Mouse (Mus musculus): Measurements from ENCODE around the gene Il6ra. TPM values are rescaled to one million over a fixed set of nuclear protein-coding genes. Genes with fewer than 3 reads are reported as not detected.

Gene Il6ra
- polyA plus RNA-seq, 1 experiment: 0.91 TPM

GRCm38 (mm10) chr3:89948021-89948420 is 35.0 kb upstream of the Il6ra start:
- TF ChIP-seq POLR2A (IDR thresholded peaks at IDR 0.05; ENCODE audit: insufficient read length, low read depth) (no peak), MYOG (IDR thresholded peaks at IDR 0.05; ENCODE audit: control insufficient read depth in 1 of 3, insufficient read depth in 1 of 3, insufficient read length in 2 of 3, low read depth in 2 of 3) (no peak), POLR2AphosphoS2 (IDR thresholded peaks at IDR 0.05; ENCODE audit: insufficient read length, low read depth) (no peak), TCF12 (IDR thresholded peaks at IDR 0.05; ENCODE audit: insufficient read depth, poor library complexity, severe bottlenecking) (no peak), SRF (IDR thresholded peaks at IDR 0.05; ENCODE audit: control insufficient read depth, insufficient read length, low read depth) (no peak), CEBPB (IDR thresholded peaks at IDR 0.05; ENCODE audit: insufficient read depth, poor library complexity, severe bottlenecking) (no peak), USF1 (IDR thresholded peaks at IDR 0.05; ENCODE audit: low read depth) (no peak), MYOD1 (IDR thresholded peaks at IDR 0.05; ENCODE audit: control insufficient read depth in 1 of 3, insufficient read length in 2 of 3, low read depth in 2 of 3) (no peak), TCF3 (IDR thresholded peaks at IDR 0.05; ENCODE audit: insufficient read length, low read depth) (no peak), MAX (IDR thresholded peaks at IDR 0.05; ENCODE audit: low read depth) (no peak), REST (IDR thresholded peaks at IDR 0.05; ENCODE audit: insufficient read depth, insufficient read length) (no peak), E2F4 (IDR thresholded peaks at IDR 0.05; ENCODE audit: insufficient read depth) (no peak)
- Histone ChIP-seq H3K4me2 (ENCODE audit: low read depth) (no peak overlapping the region), H3ac (ENCODE audit: control insufficient read depth, insufficient read length) (no peak overlapping the region), H3K4me3 (no peak overlapping the region), H3K79me2 (ENCODE audit: control insufficient read depth, insufficient read depth) (no peaks in the 10 kb centered on the region), H3K36me3 (ENCODE audit: control insufficient read depth, insufficient read depth) (peaks cover 62% of the 10 kb centered on the region), H3K27me3 (ENCODE audit: control insufficient read depth, insufficient read depth, insufficient read length) (no peaks in the 10 kb centered on the region)

DNA sequence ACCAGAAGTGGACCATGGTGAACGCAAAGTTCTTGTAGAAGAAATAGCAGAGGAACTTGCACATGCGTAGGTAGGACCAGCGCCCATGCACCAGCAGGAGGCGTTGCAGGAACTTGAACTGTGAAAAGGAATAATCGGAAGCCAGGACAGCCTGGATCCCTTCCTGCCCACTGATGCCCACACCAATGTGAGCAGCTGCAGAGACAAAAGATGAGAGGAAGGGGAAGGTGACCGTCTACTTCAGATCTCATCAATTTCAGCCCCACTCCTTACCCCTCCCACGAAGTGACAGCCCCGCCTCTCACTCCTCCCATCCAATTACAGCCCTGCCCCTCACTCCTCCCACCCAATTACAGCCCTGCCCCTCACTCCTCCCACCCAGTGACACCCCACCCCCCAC is 32.0 kb upstream of the Il6ra start:
- Histone ChIP-seq H3ac (ENCODE audit: control insufficient read depth, insufficient read length) (no peak overlapping the region), H3K36me3 (ENCODE audit: control insufficient read depth, insufficient read depth) (peaks cover 63% of the 10 kb centered on the region), H3K79me2 (ENCODE audit: control insufficient read depth, insufficient read depth) (no peaks in the 10 kb centered on the region), H3K4me3 (no peak overlapping the region), H3K4me2 (ENCODE audit: low read depth) (no peak overlapping the region), H3K27me3 (ENCODE audit: control insufficient read depth, insufficient read depth, insufficient read length) (no peaks in the 10 kb centered on the region)
- no peak for TF ChIP-seq SRF (IDR thresholded peaks at IDR 0.05; ENCODE audit: control insufficient read depth, insufficient read length, low read depth)
- TF ChIP-seq MAX (IDR thresholded peaks at IDR 0.05; ENCODE audit: low read depth): no peak
- TF ChIP-seq CEBPB (IDR thresholded peaks at IDR 0.05; ENCODE audit: insufficient read depth, poor library complexity, severe bottlenecking): no peak
- no peak for TF ChIP-seq TCF3 (IDR thresholded peaks at IDR 0.05; ENCODE audit: insufficient read length, low read depth)
- no peak for TF ChIP-seq USF1 (IDR thresholded peaks at IDR 0.05; ENCODE audit: low read depth)
- no peak for TF ChIP-seq REST (IDR thresholded peaks at IDR 0.05; ENCODE audit: insufficient read depth, insufficient read length)
- TF ChIP-seq POLR2A (IDR thresholded peaks at IDR 0.05; ENCODE audit: insufficient read length, low read depth): no peak
- no peak for TF ChIP-seq TCF12 (IDR thresholded peaks at IDR 0.05; ENCODE audit: insufficient read depth, poor library complexity, severe bottlenecking)
- no peak for TF ChIP-seq MYOG (IDR thresholded peaks at IDR 0.05; ENCODE audit: control insufficient read depth in 1 of 3, insufficient read depth in 1 of 3, insufficient read length in 2 of 3, low read depth in 2 of 3)
- no peak for TF ChIP-seq E2F4 (IDR thresholded peaks at IDR 0.05; ENCODE audit: insufficient read depth)
- TF ChIP-seq POLR2AphosphoS2 (IDR thresholded peaks at IDR 0.05; ENCODE audit: insufficient read length, low read depth): no peak
- no peak for TF ChIP-seq MYOD1 (IDR thresholded peaks at IDR 0.05; ENCODE audit: control insufficient read depth in 1 of 3, insufficient read length in 2 of 3, low read depth in 2 of 3)

GRCm38 (mm10) chr3:89942894-89943293 is 29.9 kb upstream of the Il6ra start:
- no peak for TF ChIP-seq CEBPB (IDR thresholded peaks at IDR 0.05; ENCODE audit: insufficient read depth, poor library complexity, severe bottlenecking)
- TF ChIP-seq TCF3 (IDR thresholded peaks at IDR 0.05; ENCODE audit: insufficient read length, low read depth): no peak
- TF ChIP-seq TCF12 (IDR thresholded peaks at IDR 0.05; ENCODE audit: insufficient read depth, poor library complexity, severe bottlenecking): no peak
- TF ChIP-seq MAX (IDR thresholded peaks at IDR 0.05; ENCODE audit: low read depth): no peak
- no peak for TF ChIP-seq REST (IDR thresholded peaks at IDR 0.05; ENCODE audit: insufficient read depth, insufficient read length)
- TF ChIP-seq MYOG (IDR thresholded peaks at IDR 0.05; ENCODE audit: control insufficient read depth in 1 of 3, insufficient read depth in 1 of 3, insufficient read length in 2 of 3, low read depth in 2 of 3): no peak
- no peak for TF ChIP-seq USF1 (IDR thresholded peaks at IDR 0.05; ENCODE audit: low read depth)
- TF ChIP-seq MYOD1 (IDR thresholded peaks at IDR 0.05; ENCODE audit: control insufficient read depth in 1 of 3, insufficient read length in 2 of 3, low read depth in 2 of 3): no peak
- no peak for TF ChIP-seq POLR2A (IDR thresholded peaks at IDR 0.05; ENCODE audit: insufficient read length, low read depth)
- no peak for TF ChIP-seq POLR2AphosphoS2 (IDR thresholded peaks at IDR 0.05; ENCODE audit: insufficient read length, low read depth)
- no peak for TF ChIP-seq E2F4 (IDR thresholded peaks at IDR 0.05; ENCODE audit: insufficient read depth)
- no peak for TF ChIP-seq SRF (IDR thresholded peaks at IDR 0.05; ENCODE audit: control insufficient read depth, insufficient read length, low read depth)
- peaks cover 49% of the 10 kb centered on the region for H3K36me3 ChIP-seq (ENCODE audit: control insufficient read depth, insufficient read depth)
- H3K27me3 ChIP-seq (ENCODE audit: control insufficient read depth, insufficient read depth, insufficient read length): no peaks in the 10 kb centered on the region
- H3ac ChIP-seq (ENCODE audit: control insufficient read depth, insufficient read length): no peak overlapping the region
- no peaks in the 10 kb centered on the region for H3K79me2 ChIP-seq (ENCODE audit: control insufficient read depth, insufficient read depth)
- no peak overlapping the region for H3K4me2 ChIP-seq (ENCODE audit: low read depth)
- no peak overlapping the region for H3K4me3 ChIP-seq

DNA sequence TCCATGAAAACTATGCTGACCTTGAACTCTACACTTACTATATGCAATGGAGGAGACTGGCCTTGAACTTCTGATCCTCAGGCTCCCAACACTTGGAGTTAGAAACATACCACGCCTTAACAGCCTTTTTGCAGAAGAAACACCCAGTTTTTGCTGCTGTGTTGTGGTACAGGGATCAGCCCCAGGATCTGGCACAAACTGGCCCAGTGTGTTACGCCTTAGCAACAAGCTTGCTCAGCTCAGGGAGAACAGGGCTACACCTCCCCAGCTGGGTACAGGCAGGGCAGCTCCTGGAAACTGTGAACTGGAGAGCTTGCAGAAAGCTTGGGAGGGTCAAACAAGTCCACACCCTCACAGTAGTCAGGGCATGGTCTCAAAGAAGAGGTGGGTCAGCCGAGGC is 23.5 kb upstream of the Il6ra start:
- H3ac ChIP-seq (ENCODE audit: control insufficient read depth, insufficient read length): no peak overlapping the region
- no peak overlapping the region for H3K4me2 ChIP-seq (ENCODE audit: low read depth)
- peaks cover 3% of the 10 kb centered on the region for H3K36me3 ChIP-seq (ENCODE audit: control insufficient read depth, insufficient read depth)
- H3K79me2 ChIP-seq (ENCODE audit: control insufficient read depth, insufficient read depth): no peaks in the 10 kb centered on the region
- no peaks in the 10 kb centered on the region for H3K27me3 ChIP-seq (ENCODE audit: control insufficient read depth, insufficient read depth, insufficient read length)
- H3K4me3 ChIP-seq: no peak overlapping the region
- peak; percentile 15 for TF ChIP-seq POLR2AphosphoS2 (IDR thresholded peaks at IDR 0.05; ENCODE audit: insufficient read length, low read depth)
- no peak for TF ChIP-seq MAX (IDR thresholded peaks at IDR 0.05; ENCODE audit: low read depth)

- TF ChIP-seq TCF3 (IDR thresholded peaks at IDR 0.05; ENCODE audit: insufficient read length, low read depth) (no peak), E2F4 (IDR thresholded peaks at IDR 0.05; ENCODE audit: insufficient read depth) (no peak), TCF12 (IDR thresholded peaks at IDR 0.05; ENCODE audit: insufficient read depth, poor library complexity, severe bottlenecking) (no peak), CEBPB (IDR thresholded peaks at IDR 0.05; ENCODE audit: insufficient read depth, poor library complexity, severe bottlenecking) (no peak), POLR2AphosphoS2 (IDR thresholded peaks at IDR 0.05; ENCODE audit: insufficient read length, low read depth) (no peak), MAX (IDR thresholded peaks at IDR 0.05; ENCODE audit: low read depth) (no peak), MYOD1 (IDR thresholded peaks at IDR 0.05; ENCODE audit: control insufficient read depth in 1 of 3, insufficient read length in 2 of 3, low read depth in 2 of 3) (no peak), USF1 (IDR thresholded peaks at IDR 0.05; ENCODE audit: low read depth) (no peak), MYOG (IDR thresholded peaks at IDR 0.05; ENCODE audit: control insufficient read depth in 1 of 3, insufficient read depth in 1 of 3, insufficient read length in 2 of 3, low read depth in 2 of 3) (no peak), POLR2A (IDR thresholded peaks at IDR 0.05; ENCODE audit: insufficient read length, low read depth) (no peak), SRF (IDR thresholded peaks at IDR 0.05; ENCODE audit: control insufficient read depth, insufficient read length, low read depth) (no peak), REST (IDR thresholded peaks at IDR 0.05; ENCODE audit: insufficient read depth, insufficient read length) (no peak)
These were observed 19.9 kb upstream of the Il6ra start for GRCm38 (mm10) chr3:89932925-89933324.

More at GRCm38 (mm10) chr3:89932925-89933324, 19.9 kb upstream of the Il6ra start:
- Histone ChIP-seq H3K79me2 (ENCODE audit: control insufficient read depth, insufficient read depth) (no peaks in the 10 kb centered on the region), H3ac (ENCODE audit: control insufficient read depth, insufficient read length) (no peak overlapping the region), H3K36me3 (ENCODE audit: control insufficient read depth, insufficient read depth) (no peaks in the 10 kb centered on the region), H3K4me3 (no peak overlapping the region), H3K27me3 (ENCODE audit: control insufficient read depth, insufficient read depth, insufficient read length) (no peaks in the 10 kb centered on the region), H3K4me2 (ENCODE audit: low read depth) (no peak overlapping the region)
